Mouse (Mus musculus): ENCODE measurements around the gene Fam98c.
A peak's percentile ranks its signal among the peaks of the same experiment; 100 is the strongest.
"Not testable (repeated sequence)": the region's sequence is repeated elsewhere in the genome, so short reads cannot be mapped to it uniquely, and the experiment has no call there.

Gene Fam98c

GRCm38 (mm10) chr7:29155838-29156782 lies at the start of gene Fam98c:
Fam98c (minus strand) TSS chr7:29156234.
- peak; percentile 88 for DNase-seq (ENCODE audit: low spot score)

GRCm38 (mm10) chr7:29202577-29202976 lies 46.5 kb upstream of the Fam98c start:
- DNase-seq (ENCODE audit: low spot score): no peak

- not testable (repeated sequence) for DNase-seq (ENCODE audit: low spot score)
These were observed 38.2 kb upstream of the Fam98c start for GRCm38 (mm10) chr7:29194230-29194629.

GRCm38 (mm10) chr7:29181323-29181722 lies 25.3 kb upstream of the Fam98c start:
- DNase-seq (ENCODE audit: low spot score): not testable (repeated sequence)

GRCm38 (mm10) chr7:29180854-29181236 lies 24.8 kb upstream of the Fam98c start:
- DNase-seq (ENCODE audit: low spot score): no peak

- peak; percentile 96 for DNase-seq (ENCODE audit: low spot score)
These were observed 24.2 kb upstream of the Fam98c start, which contains the start of gene Psmd8 for GRCm38 (mm10) chr7:29180077-29180853. Psmd8 (minus strand) TSS chr7:29180701.

GRCm38 (mm10) chr7:29179323-29179722 lies 23.3 kb upstream of the Fam98c start:
- no peak for DNase-seq (ENCODE audit: low spot score)

GRCm38 (mm10) chr7:29178106-29178505 lies 22.1 kb upstream of the Fam98c start:
- no peak for DNase-seq (ENCODE audit: low spot score)

- DNase-seq (ENCODE audit: low spot score): peak; percentile 59
These were observed 16.5 kb upstream of the Fam98c start for GRCm38 (mm10) chr7:29172390-29173016.

GRCm38 (mm10) chr7:29171562-29172097 lies 15.6 kb upstream of the Fam98c start:
- DNase-seq (ENCODE audit: low spot score): peak; percentile 57

- peak; percentile 64 for DNase-seq (ENCODE audit: low spot score)
These were observed 14.9 kb upstream of the Fam98c start for GRCm38 (mm10) chr7:29170755-29171561.

- DNase-seq (ENCODE audit: low spot score): peak; percentile 90
These were observed 14.2 kb upstream of the Fam98c start, which contains the start of the genes Ggn and Spred3 for GRCm38 (mm10) chr7:29170066-29170754. Ggn (plus strand) TSS chr7:29170210. Spred3 (minus strand) TSS chr7:29170411.

- peak; percentile 89 for DNase-seq (ENCODE audit: low spot score)
These were observed 13.4 kb upstream of the Fam98c start for GRCm38 (mm10) chr7:29169231-29170065.

GRCm38 (mm10) chr7:29168791-29169230 lies 12.8 kb upstream of the Fam98c start:
- DNase-seq (ENCODE audit: low spot score): peak; percentile 67

- DNase-seq (ENCODE audit: low spot score): no peak
These were observed 12.2 kb upstream of the Fam98c start for GRCm38 (mm10) chr7:29168121-29168695.

- peak; percentile 58 for DNase-seq (ENCODE audit: low spot score)
These were observed 11.6 kb upstream of the Fam98c start for GRCm38 (mm10) chr7:29167656-29168055.

GRCm38 (mm10) chr7:29162750-29163525 lies 6.9 kb upstream of the Fam98c start:
- peak; percentile 63 for DNase-seq (ENCODE audit: low spot score)

- DNase-seq (ENCODE audit: low spot score): no peak
These were observed 6.3 kb upstream of the Fam98c start for GRCm38 (mm10) chr7:29162294-29162693.
